Mouse (Mus musculus): ENCODE measurements around the gene 1600014C23Rik. TPM values are rescaled to one million over a fixed set of nuclear protein-coding genes. Genes with fewer than 3 reads are reported as not detected.

Gene 1600014C23Rik
- polyA plus RNA-seq, 1 experiment from 2014 or later: not detected

- Histone ChIP-seq H3K9me3 (ENCODE audit: control insufficient read depth, low read length) (no peaks in the 10 kb centered on the region), H3K36me3 (ENCODE audit: control insufficient read depth, insufficient read depth, low read length) (no peaks in the 10 kb centered on the region), H3K9ac (ENCODE audit: low read depth, low read length) (peak overlapping the region; percentile 77), H3K4me1 (replicated peaks; ENCODE audit: control insufficient read depth, insufficient read depth, low read length) (peaks cover 28% of the 10 kb centered on the region), H3K27me3 (replicated peaks; ENCODE audit: control insufficient read depth, insufficient read depth, low read length) (no peaks in the 10 kb centered on the region), H3K27ac (ENCODE audit: low read depth, low read length) (peak overlapping the region; percentile 46; the same call in 1 of the 2 replicates), H3K4me3 (ENCODE audit: low read depth, low read length) (peak overlapping the region; percentile 71), H3K4me2 (peak overlapping the region; percentile 98)
- ATAC-seq (replicated peaks; ENCODE audit: low FRiP score) (peak; percentile 53), DNase-seq (ENCODE audit: low spot score) (peak; percentile 67)
- WGBS: under 1% methylated on average over 58 of the region's 58 CpGs
Measured at GRCm38 (mm10) chr17:45685171-45686092, 48.2 kb downstream of the 1600014C23Rik start.

DNA sequence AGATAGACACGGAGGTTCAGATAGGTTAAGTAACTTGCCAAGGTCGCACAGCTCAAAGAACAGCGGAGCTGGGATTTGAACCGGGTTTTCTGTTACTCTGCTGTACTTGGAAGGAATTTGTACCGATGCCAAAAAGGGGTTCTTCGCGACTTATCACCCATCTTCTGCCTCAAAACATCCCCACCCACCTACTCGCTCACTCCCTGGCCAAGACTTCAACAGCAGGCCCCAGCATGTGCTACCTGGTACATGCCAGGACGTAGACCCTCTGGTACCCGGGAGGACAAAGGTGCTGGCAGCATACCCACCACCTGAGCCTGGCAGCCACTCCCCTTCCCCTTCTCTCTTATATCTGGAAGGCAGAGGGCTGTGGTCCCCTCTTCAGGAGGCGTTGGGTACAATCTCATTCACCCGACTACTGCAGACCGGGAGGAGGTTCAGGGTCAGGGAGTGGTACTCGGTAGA, 48.9 kb downstream of the 1600014C23Rik start:
- no peak for DNase-seq (ENCODE audit: low spot score)

More for the DNA sequence above, 48.9 kb downstream of the 1600014C23Rik start:
- peak overlapping the region; percentile 98 for H3K4me2 ChIP-seq
- H3K36me3 ChIP-seq (ENCODE audit: control insufficient read depth, insufficient read depth, low read length): no peaks in the 10 kb centered on the region
- H3K4me1 ChIP-seq (replicated peaks; ENCODE audit: control insufficient read depth, insufficient read depth, low read length): peaks cover 28% of the 10 kb centered on the region
- H3K27ac ChIP-seq (ENCODE audit: low read depth, low read length): no peak overlapping the region
- 30% methylated on average over 14 of the region's 14 CpGs for WGBS
- no peaks in the 10 kb centered on the region for H3K9me3 ChIP-seq (ENCODE audit: control insufficient read depth, low read length)
- H3K27me3 ChIP-seq (replicated peaks; ENCODE audit: control insufficient read depth, insufficient read depth, low read length): no peaks in the 10 kb centered on the region
- H3K4me3 ChIP-seq (ENCODE audit: low read depth, low read length): peak overlapping the region; percentile 71
- no peak for ATAC-seq (replicated peaks; ENCODE audit: low FRiP score)
- peak overlapping the region; percentile 77 for H3K9ac ChIP-seq (ENCODE audit: low read depth, low read length)

Other genes with a start within 250 kb of the 1600014C23Rik start
- gene Aars2, start 227.0 kb downstream of the 1600014C23Rik start, polyA plus RNA-seq (2014; fragmentation: Nextera tagmentation; extraction: Ambion mirVana): 19.4 and 19.7 TPM in 2 replicates
- gene Tcte1, start 210.4 kb downstream of the 1600014C23Rik start, polyA plus RNA-seq (2014; fragmentation: Nextera tagmentation; extraction: Ambion mirVana): 0.14 and 0.23 TPM in 2 replicates
- 1.2 and 1.4 TPM in 2 replicates for gene Tmem151b, start 184.2 kb downstream of the 1600014C23Rik start, polyA plus RNA-seq (2014; fragmentation: Nextera tagmentation; extraction: Ambion mirVana)
- gene Nfkbie, start 178.1 kb downstream of the 1600014C23Rik start, polyA plus RNA-seq (2014; fragmentation: Nextera tagmentation; extraction: Ambion mirVana): 2.5 and 3.0 TPM in 2 replicates
- 110 and 116 TPM in 2 replicates for gene Slc35b2, start 170.0 kb downstream of the 1600014C23Rik start, polyA plus RNA-seq (2014; fragmentation: Nextera tagmentation; extraction: Ambion mirVana)
- 1,837 and 1,887 TPM in 2 replicates for gene Hsp90ab1, start 160.6 kb downstream of the 1600014C23Rik start, polyA plus RNA-seq (2014; fragmentation: Nextera tagmentation; extraction: Ambion mirVana)
- 277 and 325 TPM in 2 replicates for gene Slc29a1, start 134.2 kb downstream of the 1600014C23Rik start, polyA plus RNA-seq (2014; fragmentation: Nextera tagmentation; extraction: Ambion mirVana)
- 0.62 and 1.0 TPM in 2 replicates for gene Mymx, start 131.7 kb downstream of the 1600014C23Rik start, polyA plus RNA-seq (2014; fragmentation: Nextera tagmentation; extraction: Ambion mirVana)
- gene Capn11, start 74.5 kb downstream of the 1600014C23Rik start, polyA plus RNA-seq (2014; fragmentation: Nextera tagmentation; extraction: Ambion mirVana): 0.22 and 0.43 TPM in 2 replicates
- gene Mrpl14, start 47.5 kb downstream of the 1600014C23Rik start, polyA plus RNA-seq (2014; fragmentation: Nextera tagmentation; extraction: Ambion mirVana): 192 and 194 TPM in 2 replicates
- 16.0 and 18.0 TPM in 2 replicates for gene Tmem63b, start 46.9 kb downstream of the 1600014C23Rik start, polyA plus RNA-seq (2014; fragmentation: Nextera tagmentation; extraction: Ambion mirVana)

All from liver, embryonic 11.5 days (tissue).